Mouse (Mus musculus): ENCODE measurements around the gene Crb2.

Crb2 gene

GRCm38 (mm10) chr2:37776016-37776415, at the start of gene Crb2:
Gene Crb2, plus strand, starts transcription at chr2:37776249.
- no peak for DNase-seq (ENCODE audit: low read depth, low spot score)

DNA sequence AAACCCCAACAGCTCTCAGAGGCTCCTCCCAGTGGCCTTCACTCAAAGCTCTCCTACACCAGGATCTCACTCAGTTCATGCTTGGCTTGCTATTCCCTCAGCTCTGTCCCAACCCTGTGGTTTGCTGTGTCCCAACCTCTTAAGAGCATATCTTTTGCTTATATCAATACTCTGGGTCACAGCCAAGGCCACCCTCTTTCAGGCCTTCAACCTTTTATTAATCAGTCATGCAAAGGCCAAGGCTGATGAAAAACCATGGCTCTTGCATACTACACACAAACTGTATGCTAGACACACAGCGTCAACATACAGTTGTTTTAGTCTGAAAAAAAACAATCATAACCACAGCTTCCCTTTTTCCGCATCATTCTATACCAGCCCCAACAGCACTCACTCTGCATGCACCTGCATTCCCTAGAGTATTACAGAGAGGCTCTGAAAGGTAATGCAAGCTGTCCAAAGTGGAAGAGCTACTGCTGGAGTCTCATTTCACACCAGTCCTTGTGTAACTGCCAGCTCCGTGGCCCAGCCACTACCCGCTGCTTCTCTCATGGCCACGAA, 44.7 kb upstream of the Crb2 start:
- no peak for DNase-seq (ENCODE audit: low read depth, low spot score)

DNA sequence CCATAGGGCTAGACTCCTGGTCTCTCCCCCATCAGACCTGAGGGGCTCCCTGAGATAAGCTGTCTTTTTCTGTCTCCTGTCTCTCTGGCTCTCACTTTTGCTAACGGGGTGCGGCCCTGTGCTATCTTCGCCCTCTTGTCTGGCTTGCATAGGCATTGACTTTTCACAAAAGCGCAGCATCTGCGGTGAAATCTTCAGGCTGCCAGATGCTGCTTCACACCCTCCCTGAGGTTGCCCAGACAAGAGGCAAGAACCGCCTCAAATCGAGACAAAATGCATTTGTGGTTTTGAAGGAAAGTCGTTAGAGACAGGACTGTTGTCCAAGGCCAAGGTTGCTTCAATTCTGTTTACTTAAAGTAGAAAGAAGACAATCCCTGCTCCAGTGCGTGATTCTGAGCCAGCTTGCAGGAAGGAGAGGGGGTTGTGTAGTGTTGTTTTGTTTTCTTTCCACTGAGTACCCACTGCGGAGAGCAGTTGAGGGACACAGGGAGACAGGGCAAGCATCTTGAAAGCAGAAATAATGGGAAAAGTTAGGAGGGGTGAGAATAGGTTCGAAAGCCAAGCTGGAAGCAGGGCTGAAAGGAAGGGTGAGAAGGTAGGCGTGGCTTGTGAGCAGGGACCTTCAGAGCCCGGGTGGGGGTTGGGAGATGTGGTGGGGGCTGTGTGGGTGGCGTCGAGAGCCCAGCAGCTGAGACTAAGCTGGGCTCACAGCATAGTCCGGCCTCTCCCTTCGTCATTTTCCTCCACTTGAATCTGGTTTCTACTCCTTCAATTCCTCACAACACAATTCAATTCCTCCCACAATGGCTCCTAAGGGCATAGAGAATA, 40.9 kb upstream of the Crb2 start:
- no peak for DNase-seq (ENCODE audit: low read depth, low spot score)

- no peak for DNase-seq (ENCODE audit: low read depth, low spot score)
Measured at GRCm38 (mm10) chr2:37735807-37736188, 40.3 kb upstream of the Crb2 start.

DNA sequence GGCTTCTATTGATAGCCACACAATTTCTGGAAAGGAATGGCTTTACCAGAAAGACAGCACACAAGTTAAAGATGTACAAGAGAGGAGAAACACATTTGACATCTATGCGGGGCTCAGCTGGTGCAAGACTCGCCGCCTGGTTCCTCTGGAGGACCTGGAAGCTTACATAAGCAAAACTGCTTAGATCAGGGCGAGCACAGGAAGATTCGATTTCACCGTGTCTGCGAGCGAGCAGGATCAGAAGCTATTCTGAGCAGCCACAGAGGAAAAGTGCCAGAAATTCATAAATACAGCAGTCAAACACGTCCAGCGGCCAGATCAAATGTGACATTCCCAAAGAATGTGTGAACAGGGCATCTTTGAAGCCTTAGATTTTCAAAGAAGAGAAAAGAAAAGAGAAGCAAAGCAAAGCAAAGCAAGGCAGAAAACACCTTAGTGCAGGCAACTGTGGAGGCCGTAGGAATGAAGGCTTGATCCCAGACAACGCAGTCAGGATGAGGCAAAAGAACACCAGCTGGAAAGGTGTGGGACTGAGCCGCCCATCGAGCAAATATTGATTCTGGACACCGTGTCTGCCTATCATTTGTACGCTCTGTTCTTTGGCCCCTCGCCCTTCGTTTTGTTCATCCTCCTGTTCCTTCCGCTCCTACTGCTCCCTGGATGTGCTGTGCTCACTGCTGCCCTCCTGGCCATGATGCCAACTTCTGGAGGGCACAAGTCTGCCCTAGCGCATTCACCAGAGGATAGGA, 34.1 kb upstream of the Crb2 start:
- DNase-seq (ENCODE audit: low read depth, low spot score): no peak

DNA sequence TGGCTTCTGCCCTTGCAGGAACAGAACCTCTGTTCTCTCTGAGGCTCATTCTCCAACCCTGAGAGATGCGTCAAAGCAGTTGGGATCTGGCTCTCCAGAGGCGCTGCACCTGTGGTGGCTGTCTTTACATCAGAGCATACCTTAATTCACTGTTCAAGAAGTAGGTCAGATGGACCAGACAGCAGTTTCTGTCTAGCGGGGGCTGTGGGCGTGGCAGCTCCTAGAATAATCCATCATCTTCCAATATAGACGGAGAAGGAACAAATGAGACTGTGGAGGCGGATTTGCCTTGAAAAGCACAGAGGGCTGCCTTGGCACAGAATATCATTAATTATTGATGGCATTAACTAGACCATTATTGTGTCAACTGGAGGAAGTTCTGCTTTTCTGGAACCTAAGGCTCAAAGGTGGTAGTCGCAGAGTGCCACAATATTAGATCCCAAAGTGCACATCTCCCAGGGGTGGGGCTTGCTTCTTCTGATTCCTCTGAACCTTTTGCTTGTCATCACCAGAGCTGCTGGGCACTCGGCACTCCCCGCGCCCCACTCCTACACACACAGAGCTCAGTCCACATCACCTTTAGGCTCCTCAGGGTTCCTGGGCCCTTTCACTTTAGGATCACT, 31.2 kb upstream of the Crb2 start:
- DNase-seq (ENCODE audit: low read depth, low spot score): no peak

DNA sequence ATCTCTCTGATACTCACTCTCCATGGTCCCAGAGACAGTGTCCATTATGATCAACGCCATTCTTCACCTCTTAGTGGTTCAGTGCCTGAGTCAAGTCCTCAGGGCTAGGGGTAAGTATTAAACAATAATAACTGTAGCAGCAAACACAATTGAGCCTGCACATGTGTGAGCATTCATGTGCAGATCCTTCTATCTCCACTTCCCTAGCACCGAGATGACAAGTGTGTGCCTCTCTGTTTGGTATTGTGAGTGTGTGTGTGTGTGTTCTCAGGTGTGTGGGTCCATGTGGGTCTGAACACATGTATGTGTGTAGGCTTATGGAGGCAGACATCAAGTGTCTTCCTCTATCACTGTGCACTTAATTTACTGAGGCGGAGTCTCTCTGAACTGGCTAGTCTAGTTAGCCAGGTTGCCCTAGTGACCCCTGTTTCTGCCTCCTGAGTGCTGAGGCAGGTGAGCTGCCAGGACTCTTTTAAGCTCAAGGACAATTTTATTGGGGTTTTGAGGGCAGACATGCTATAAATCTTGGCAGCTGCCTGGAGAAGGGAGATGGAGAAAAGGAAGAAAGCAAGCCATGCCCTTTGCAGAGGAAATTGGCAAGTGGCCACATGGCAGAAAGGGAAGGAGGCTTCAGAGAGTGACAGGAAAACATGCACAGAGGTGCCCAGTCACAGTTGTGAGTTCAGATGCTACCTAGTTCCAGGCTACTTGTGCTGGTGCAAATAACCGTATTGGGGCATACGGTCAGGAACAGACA, 29.6 kb upstream of the Crb2 start:
- no peak for DNase-seq (ENCODE audit: low read depth, low spot score)

GRCm38 (mm10) chr2:37747909-37748308, 28.1 kb upstream of the Crb2 start:
- DNase-seq (ENCODE audit: low read depth, low spot score): no peak

DNA sequence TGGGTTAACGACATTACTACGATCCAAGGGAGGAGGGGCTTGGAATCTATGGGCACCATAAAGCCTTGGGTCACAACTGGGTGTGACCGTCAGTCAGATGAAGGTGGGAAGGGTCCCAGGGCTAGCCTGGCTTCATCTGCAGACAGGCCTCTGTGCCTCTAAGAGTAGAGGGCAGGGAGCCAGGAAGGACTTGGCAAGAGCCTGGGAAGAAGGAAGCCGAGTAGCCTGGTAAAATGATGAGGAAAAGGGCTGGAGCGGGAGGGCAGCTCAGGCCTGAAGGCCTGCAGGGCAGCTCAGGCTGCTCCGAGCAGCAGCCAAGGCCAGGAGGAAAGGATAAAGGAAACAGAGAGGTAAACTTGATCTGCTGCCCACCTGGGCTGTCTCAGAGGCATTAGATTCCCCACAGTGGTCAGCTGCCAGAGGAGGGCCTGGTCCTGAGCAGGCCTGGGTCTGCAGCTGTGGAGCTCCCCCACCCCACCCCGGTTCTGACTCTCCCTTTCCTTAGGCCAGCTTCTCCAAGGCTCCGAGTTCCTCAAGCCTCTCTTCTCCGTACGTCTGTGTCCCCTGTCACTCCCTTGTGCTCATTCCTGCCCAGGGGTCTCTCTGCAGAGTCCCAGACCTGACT, 27.5 kb upstream of the Crb2 start:
- peak; percentile 23 for DNase-seq (ENCODE audit: low read depth, low spot score)

DNA sequence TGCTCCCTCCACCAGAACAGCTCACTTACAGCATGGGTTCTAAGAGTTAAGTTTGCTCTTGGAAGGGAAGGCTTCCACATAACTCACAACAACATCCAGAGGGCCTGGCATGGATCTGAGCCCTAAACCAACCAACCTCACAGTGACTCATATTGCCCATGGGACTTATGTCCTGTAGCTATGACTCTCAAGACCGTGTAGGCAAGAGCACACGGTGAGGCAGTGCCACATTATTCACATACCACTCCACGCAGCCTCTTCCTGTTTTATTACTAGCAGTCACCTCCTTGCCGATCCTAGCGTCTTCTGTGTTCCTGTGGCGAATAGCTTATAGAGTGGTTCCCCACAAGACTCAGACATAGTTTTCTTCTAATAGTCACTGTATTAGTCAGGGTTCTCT, 26.7 kb upstream of the Crb2 start:
- DNase-seq (ENCODE audit: low read depth, low spot score): no peak

- no peak for DNase-seq (ENCODE audit: low read depth, low spot score)
Measured at GRCm38 (mm10) chr2:37751114-37751513, 24.9 kb upstream of the Crb2 start.

DNA sequence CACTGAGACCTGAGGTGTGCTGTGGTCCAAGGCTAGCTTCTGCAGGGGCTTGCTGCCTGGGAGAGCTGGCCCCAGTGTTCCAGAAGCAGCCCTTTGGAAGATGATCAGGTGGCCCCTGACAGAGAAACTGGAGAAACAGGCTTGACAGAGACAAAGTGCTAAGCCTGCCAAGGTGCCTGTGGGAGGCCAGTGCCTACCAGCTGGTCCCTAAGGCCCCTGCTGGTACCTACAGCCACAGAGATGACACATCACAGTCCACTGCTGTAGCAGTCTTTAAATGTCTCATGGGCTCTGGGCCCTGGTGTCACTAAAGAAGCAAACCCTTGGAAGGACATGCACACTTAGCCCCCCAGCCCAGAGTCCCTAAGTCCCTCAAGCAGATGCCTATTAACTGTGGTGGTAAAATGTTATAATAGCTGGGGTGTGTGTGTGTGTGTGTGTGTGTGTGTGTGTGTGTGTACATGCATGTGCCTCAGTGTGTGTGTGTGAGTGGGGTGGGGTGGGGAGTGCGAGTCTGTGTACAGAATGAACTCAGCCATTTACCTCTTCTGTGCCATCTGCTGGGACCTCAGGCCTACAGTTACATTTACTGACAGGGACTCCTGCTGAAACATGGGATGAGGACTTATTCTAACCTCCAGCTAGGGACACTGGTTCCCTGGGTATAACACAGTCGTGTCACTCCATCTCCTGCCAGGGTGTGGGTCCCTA, 19.7 kb upstream of the Crb2 start:
- DNase-seq (ENCODE audit: low read depth, low spot score): no peak

GRCm38 (mm10) chr2:37757016-37757415, 19.0 kb upstream of the Crb2 start:
- no peak for DNase-seq (ENCODE audit: low read depth, low spot score)

DNA sequence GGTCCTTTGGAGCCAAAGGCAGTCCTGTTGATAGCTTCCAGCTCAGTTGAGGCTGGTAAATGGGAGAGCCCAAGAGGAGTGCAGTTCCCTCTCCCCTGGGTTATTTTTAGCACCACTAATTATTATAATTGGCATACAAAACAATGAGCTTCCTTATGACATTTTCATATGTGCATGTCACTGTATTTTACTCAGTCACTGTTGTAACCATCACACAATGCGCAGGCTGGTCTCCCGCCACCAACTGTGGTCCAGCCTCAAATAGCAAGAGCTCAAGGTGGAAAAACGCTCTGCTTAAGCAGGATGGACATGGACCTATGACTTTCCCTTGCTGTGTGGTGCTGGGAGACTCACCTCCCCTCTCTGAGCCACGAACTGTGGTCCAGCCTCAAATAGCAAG, 18.3 kb upstream of the Crb2 start:
- DNase-seq (ENCODE audit: low read depth, low spot score): no peak

DNA sequence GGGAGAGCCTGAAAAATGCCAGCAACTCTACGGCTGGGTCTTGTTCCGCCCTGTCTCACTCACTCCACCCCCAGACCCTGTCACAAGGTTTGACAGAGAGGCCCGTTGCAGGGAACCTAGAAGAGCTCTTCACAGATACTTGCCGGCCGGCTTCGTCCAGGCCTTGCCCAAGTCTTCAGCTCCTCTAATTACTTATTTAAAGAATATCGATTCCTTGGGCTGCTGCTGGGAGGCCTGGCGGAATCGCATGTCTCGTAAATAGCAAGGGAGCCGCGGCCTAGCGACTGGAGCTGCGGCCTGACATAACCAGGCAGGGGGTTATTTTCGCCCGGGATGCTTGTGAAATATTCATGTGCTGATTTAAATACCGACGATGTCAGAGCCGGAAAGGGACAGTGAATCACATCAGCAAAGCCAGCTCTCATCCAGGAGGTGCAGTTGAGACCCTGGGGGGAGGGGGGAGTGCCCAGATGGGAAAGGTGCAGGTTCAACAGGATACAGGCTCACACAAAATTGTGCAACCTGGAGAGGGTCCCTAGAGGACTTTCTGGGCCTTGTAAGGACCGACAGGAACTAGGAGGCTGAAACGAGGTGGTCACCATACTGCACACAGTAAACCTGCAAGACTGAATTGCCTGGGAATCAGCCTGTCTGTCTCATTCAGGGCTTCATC, 17.6 kb upstream of the Crb2 start:
- no peak for DNase-seq (ENCODE audit: low read depth, low spot score)

- DNase-seq (ENCODE audit: low read depth, low spot score): no peak
Measured at GRCm38 (mm10) chr2:37760633-37761032, 15.4 kb upstream of the Crb2 start.

- DNase-seq (ENCODE audit: low read depth, low spot score): no peak
Measured at GRCm38 (mm10) chr2:37763638-37764037, 12.4 kb upstream of the Crb2 start.

GRCm38 (mm10) chr2:37764514-37764913, 11.5 kb upstream of the Crb2 start:
- DNase-seq (ENCODE audit: low read depth, low spot score): no peak

- no peak for DNase-seq (ENCODE audit: low read depth, low spot score)
Measured at GRCm38 (mm10) chr2:37765082-37765483, 11.0 kb upstream of the Crb2 start.
